Mouse (Mus musculus): ENCODE results near the gene Maml1. TPM values are rescaled to one million over a fixed set of nuclear protein-coding genes. Genes with fewer than 3 reads are reported as not detected.
A peak's percentile ranks its signal among the peaks of the same experiment; 100 is the strongest.

Maml1 gene
- total RNA-seq, 2 experiments from 2014 or later = 7.2 to 15.2 TPM

GRCm38 (mm10) chr11:50225611-50226378 lies 66.3 kb downstream of the Maml1 start:
- peak; percentile 12 for ATAC-seq (replicated peaks; ENCODE audit: low FRiP score, poor library complexity, severe bottlenecking)

GRCm38 (mm10) chr11:50224671-50225530 lies 67.2 kb downstream of the Maml1 start:
- peak; percentile 87 for ATAC-seq (replicated peaks; ENCODE audit: low FRiP score, poor library complexity, severe bottlenecking)

GRCm38 (mm10) chr11:50223783-50224662 lies 68.1 kb downstream of the Maml1 start:
- no peak for ATAC-seq (replicated peaks; ENCODE audit: low FRiP score, poor library complexity, severe bottlenecking)

- no peak for ATAC-seq (replicated peaks; ENCODE audit: low FRiP score, poor library complexity, severe bottlenecking)
These were observed 69.4 kb downstream of the Maml1 start for GRCm38 (mm10) chr11:50222559-50223276.

- no peak for ATAC-seq (replicated peaks; ENCODE audit: low FRiP score, poor library complexity, severe bottlenecking)
These were observed 72.3 kb downstream of the Maml1 start for GRCm38 (mm10) chr11:50219833-50220232.

- ATAC-seq (replicated peaks; ENCODE audit: low FRiP score, poor library complexity, severe bottlenecking) = no peak
These were observed 74.3 kb downstream of the Maml1 start for GRCm38 (mm10) chr11:50217811-50218210.

- no peak for ATAC-seq (replicated peaks; ENCODE audit: low FRiP score, poor library complexity, severe bottlenecking)
These were observed 75.3 kb downstream of the Maml1 start for GRCm38 (mm10) chr11:50216724-50217366.

- ATAC-seq (replicated peaks; ENCODE audit: low FRiP score, poor library complexity, severe bottlenecking) = no peak
These were observed 76.5 kb downstream of the Maml1 start for GRCm38 (mm10) chr11:50215633-50216032.

GRCm38 (mm10) chr11:50214631-50215030 lies 77.5 kb downstream of the Maml1 start:
- no peak for ATAC-seq (replicated peaks; ENCODE audit: low FRiP score, poor library complexity, severe bottlenecking)

GRCm38 (mm10) chr11:50212848-50213758 lies 79.0 kb downstream of the Maml1 start:
- no peak for ATAC-seq (replicated peaks; ENCODE audit: low FRiP score, poor library complexity, severe bottlenecking)

- no peak for ATAC-seq (replicated peaks; ENCODE audit: low FRiP score, poor library complexity, severe bottlenecking)
These were observed 79.9 kb downstream of the Maml1 start for GRCm38 (mm10) chr11:50212060-50212739.

- ATAC-seq (replicated peaks; ENCODE audit: low FRiP score, poor library complexity, severe bottlenecking) = no peak
These were observed 80.6 kb downstream of the Maml1 start for GRCm38 (mm10) chr11:50211322-50212059.

- peak; percentile 77 for ATAC-seq (replicated peaks; ENCODE audit: low FRiP score, poor library complexity, severe bottlenecking)
These were observed 81.5 kb downstream of the Maml1 start, which contains the start of the genes Sqstm1 and Mgat4b for GRCm38 (mm10) chr11:50210505-50211151. TSS of gene Sqstm1 (minus strand) at chr11:50210827. TSS of gene Mgat4b (plus strand) at chr11:50210890.

- ATAC-seq (replicated peaks; ENCODE audit: low FRiP score, poor library complexity, severe bottlenecking) = peak; percentile 88
These were observed 82.0 kb downstream of the Maml1 start for GRCm38 (mm10) chr11:50210101-50210504.

GRCm38 (mm10) chr11:50208039-50208438 lies 84.1 kb downstream of the Maml1 start:
- no peak for ATAC-seq (replicated peaks; ENCODE audit: low FRiP score, poor library complexity, severe bottlenecking)

GRCm38 (mm10) chr11:50207344-50207743 lies 84.8 kb downstream of the Maml1 start:
- ATAC-seq (replicated peaks; ENCODE audit: low FRiP score, poor library complexity, severe bottlenecking) = no peak
